Mouse (Mus musculus): Measurements from ENCODE around the gene Macrod2. TPM values are rescaled to one million over a fixed set of nuclear protein-coding genes. Genes with fewer than 3 reads are reported as not detected.

Macrod2 gene
- total and polyA plus RNA-seq, 2 experiments from 2014 or later, result 37.3 to 67.2 TPM

- no peak overlapping the region for H3K27ac ChIP-seq (ENCODE audit: low read depth, low read length)
Observed at GRCm38 (mm10) chr2:141182034-141182759, 787.1 kb downstream of the Macrod2 start.

GRCm38 (mm10) chr2:141194476-141194875, 799.4 kb downstream of the Macrod2 start:
- no peak for ATAC-seq (ENCODE audit: low FRiP score)
- no peaks in the 10 kb centered on the region for H3K36me3 ChIP-seq (ENCODE audit: insufficient read depth, low read length)
- DNase-seq (ENCODE audit: low spot score), result no peak

More at GRCm38 (mm10) chr2:141182034-141182759, 787.1 kb downstream of the Macrod2 start:
- 43% methylated on average over 5 of the region's 5 CpGs for WGBS
- Histone ChIP-seq H3K27me3 (ENCODE audit: insufficient read depth, low read length) (no peaks in the 10 kb centered on the region), H3K9me3 (ENCODE audit: low read length) (no peaks in the 10 kb centered on the region), H3K36me3 (ENCODE audit: insufficient read depth, low read length) (no peaks in the 10 kb centered on the region), H3K4me2 (ENCODE audit: low read depth, low read length, poor library complexity, severe bottlenecking) (no peak overlapping the region), H3K4me1 (ENCODE audit: insufficient read depth, low read length) (no peaks in the 10 kb centered on the region), H3K9ac (replicated peaks; ENCODE audit: low read length, poor library complexity, severe bottlenecking) (no peak overlapping the region), H3K4me3 (ENCODE audit: low read depth, low read length) (no peak overlapping the region)
- DNase-seq (ENCODE audit: low spot score) (no peak), ATAC-seq (ENCODE audit: low FRiP score) (no peak)
- TF ChIP-seq CTCF (IDR thresholded peaks at IDR 0.05), result no peak

GRCm38 (mm10) chr2:141200481-141200880, 805.4 kb downstream of the Macrod2 start:
- ATAC-seq (ENCODE audit: low FRiP score), result no peak
- DNase-seq (ENCODE audit: low spot score), result no peak
- H3K36me3 ChIP-seq (ENCODE audit: insufficient read depth, low read length), result no peaks in the 10 kb centered on the region
- no peaks in the 10 kb centered on the region for H3K9me3 ChIP-seq (ENCODE audit: low read length)
- no peak for TF ChIP-seq CTCF (IDR thresholded peaks at IDR 0.05)
- H3K4me3 ChIP-seq (ENCODE audit: low read depth, low read length), result no peak overlapping the region
- no peaks in the 10 kb centered on the region for H3K4me1 ChIP-seq (ENCODE audit: insufficient read depth, low read length)
- no peak overlapping the region for H3K4me2 ChIP-seq (ENCODE audit: low read depth, low read length, poor library complexity, severe bottlenecking)
- WGBS, result 56% methylated on average over 4 of the region's 4 CpGs
- H3K27me3 ChIP-seq (ENCODE audit: insufficient read depth, low read length), result no peaks in the 10 kb centered on the region
- no peak overlapping the region for H3K27ac ChIP-seq (ENCODE audit: low read depth, low read length)
- H3K9ac ChIP-seq (replicated peaks; ENCODE audit: low read length, poor library complexity, severe bottlenecking), result no peak overlapping the region

More at GRCm38 (mm10) chr2:141194476-141194875, 799.4 kb downstream of the Macrod2 start:
- Histone ChIP-seq H3K4me3 (ENCODE audit: low read depth, low read length) (no peak overlapping the region), H3K4me2 (ENCODE audit: low read depth, low read length, poor library complexity, severe bottlenecking) (no peak overlapping the region), H3K4me1 (ENCODE audit: insufficient read depth, low read length) (no peaks in the 10 kb centered on the region), H3K9ac (replicated peaks; ENCODE audit: low read length, poor library complexity, severe bottlenecking) (no peak overlapping the region), H3K9me3 (ENCODE audit: low read length) (no peaks in the 10 kb centered on the region), H3K27ac (ENCODE audit: low read depth, low read length) (no peak overlapping the region), H3K27me3 (ENCODE audit: insufficient read depth, low read length) (no peaks in the 10 kb centered on the region)
- no peak for TF ChIP-seq CTCF (IDR thresholded peaks at IDR 0.05)

GRCm38 (mm10) chr2:141201303-141202014, 806.4 kb downstream of the Macrod2 start:
- DNase-seq (ENCODE audit: low spot score), result peak; percentile 31
- H3K9ac ChIP-seq (replicated peaks; ENCODE audit: low read length, poor library complexity, severe bottlenecking), result no peak overlapping the region
- no peak for ATAC-seq (ENCODE audit: low FRiP score)
- H3K27me3 ChIP-seq (ENCODE audit: insufficient read depth, low read length), result no peaks in the 10 kb centered on the region
- no peak overlapping the region for H3K4me3 ChIP-seq (ENCODE audit: low read depth, low read length)
- WGBS, result 48% methylated on average over 2 of the region's 2 CpGs
- H3K4me2 ChIP-seq (ENCODE audit: low read depth, low read length, poor library complexity, severe bottlenecking), result no peak overlapping the region
- H3K9me3 ChIP-seq (ENCODE audit: low read length), result no peaks in the 10 kb centered on the region
- no peaks in the 10 kb centered on the region for H3K36me3 ChIP-seq (ENCODE audit: insufficient read depth, low read length)
- no peaks in the 10 kb centered on the region for H3K4me1 ChIP-seq (ENCODE audit: insufficient read depth, low read length)
- TF ChIP-seq CTCF (IDR thresholded peaks at IDR 0.05), result no peak
- H3K27ac ChIP-seq (ENCODE audit: low read depth, low read length), result no peak overlapping the region

- TF ChIP-seq CTCF (IDR thresholded peaks at IDR 0.05), result no peak
- no peak overlapping the region for H3K4me2 ChIP-seq (ENCODE audit: low read depth, low read length, poor library complexity, severe bottlenecking)
- no peak overlapping the region for H3K4me3 ChIP-seq (ENCODE audit: low read depth, low read length)
- 52% methylated on average over 1 of the region's 1 CpGs for WGBS
- H3K27me3 ChIP-seq (ENCODE audit: insufficient read depth, low read length), result no peaks in the 10 kb centered on the region
- H3K9ac ChIP-seq (replicated peaks; ENCODE audit: low read length, poor library complexity, severe bottlenecking), result no peak overlapping the region
- H3K36me3 ChIP-seq (ENCODE audit: insufficient read depth, low read length), result no peaks in the 10 kb centered on the region
- no peak for ATAC-seq (ENCODE audit: low FRiP score)
- no peaks in the 10 kb centered on the region for H3K4me1 ChIP-seq (ENCODE audit: insufficient read depth, low read length)
- H3K9me3 ChIP-seq (ENCODE audit: low read length), result no peaks in the 10 kb centered on the region
- H3K27ac ChIP-seq (ENCODE audit: low read depth, low read length), result no peak overlapping the region
- DNase-seq (ENCODE audit: low spot score), result no peak
Observed at GRCm38 (mm10) chr2:141202015-141202364, 806.9 kb downstream of the Macrod2 start.

GRCm38 (mm10) chr2:141211346-141211745, 816.2 kb downstream of the Macrod2 start:
- WGBS, result 89% methylated on average over 5 of the region's 5 CpGs
- H3K27me3 ChIP-seq (ENCODE audit: insufficient read depth, low read length), result no peaks in the 10 kb centered on the region
- no peak for TF ChIP-seq CTCF (IDR thresholded peaks at IDR 0.05)
- H3K4me2 ChIP-seq (ENCODE audit: low read depth, low read length, poor library complexity, severe bottlenecking), result no peak overlapping the region
- no peak overlapping the region for H3K27ac ChIP-seq (ENCODE audit: low read depth, low read length)
- no peak overlapping the region for H3K4me3 ChIP-seq (ENCODE audit: low read depth, low read length)
- no peak for ATAC-seq (ENCODE audit: low FRiP score)
- no peak for DNase-seq (ENCODE audit: low spot score)
- H3K9ac ChIP-seq (replicated peaks; ENCODE audit: low read length, poor library complexity, severe bottlenecking), result no peak overlapping the region
- H3K36me3 ChIP-seq (ENCODE audit: insufficient read depth, low read length), result no peaks in the 10 kb centered on the region
- no peaks in the 10 kb centered on the region for H3K9me3 ChIP-seq (ENCODE audit: low read length)
- no peaks in the 10 kb centered on the region for H3K4me1 ChIP-seq (ENCODE audit: insufficient read depth, low read length)

Measured in midbrain, postnatal 0 days (tissue).